Mouse (Mus musculus) stomach, postnatal 0 days (tissue): ENCODE results near the gene Syt14.

ENCODE experiments used
- CTCF ChIP-seq: IDR thresholded peaks from 2 replicates; pipeline ENCODE4 v1.5.1; 2016; ENCODE audit warnings: antibody characterized with exemption, low read depth, mild to moderate bottlenecking, moderate library complexity
- EP300 ChIP-seq: optimal IDR thresholded peaks from 2 replicates; pipeline ENCODE3; 2016; ENCODE audit warnings: antibody characterized with exemption

- TF ChIP-seq CTCF (no peak), EP300 (no peak)
These were observed 31.6 kb downstream of the Syt14 start for GRCm38 (mm10) chr1:193003953-193004352.
